Mouse (Mus musculus): Measurements from ENCODE around the gene Gm11634.

GRCm38 (mm10) chr11:101644591-101644990 lies 45.5 kb upstream of the Gm11634 start:
- no peak for TF ChIP-seq CTCF (IDR thresholded peaks at IDR 0.05; ENCODE audit: low read depth)
- no peak for TF ChIP-seq EP300 (optimal IDR thresholded peaks at IDR 0.05)

Data from stomach, postnatal 0 days (tissue).